Mouse (Mus musculus) spleen, adult 2 months (tissue): Measurements from ENCODE around the gene Fam104a.

Experiments used
- CTCF ChIP-seq: fragments of 200-500 bp; IDR thresholded peaks from 2 replicates; pipeline ENCODE4 v1.5.1; 2011; ENCODE audit warnings: mild to moderate bottlenecking, inconsistent platforms; ENCODE audit not compliant: insufficient read depth, insufficient read length, insufficient replicate concordance; ENCODE audit errors: extremely low read depth
- POLR2A ChIP-seq: fragments of 200-500 bp; IDR thresholded peaks from 2 replicates; pipeline ENCODE4 v1.6.1; 2011; ENCODE audit warnings: low read depth, low read length, inconsistent platforms

DNA sequence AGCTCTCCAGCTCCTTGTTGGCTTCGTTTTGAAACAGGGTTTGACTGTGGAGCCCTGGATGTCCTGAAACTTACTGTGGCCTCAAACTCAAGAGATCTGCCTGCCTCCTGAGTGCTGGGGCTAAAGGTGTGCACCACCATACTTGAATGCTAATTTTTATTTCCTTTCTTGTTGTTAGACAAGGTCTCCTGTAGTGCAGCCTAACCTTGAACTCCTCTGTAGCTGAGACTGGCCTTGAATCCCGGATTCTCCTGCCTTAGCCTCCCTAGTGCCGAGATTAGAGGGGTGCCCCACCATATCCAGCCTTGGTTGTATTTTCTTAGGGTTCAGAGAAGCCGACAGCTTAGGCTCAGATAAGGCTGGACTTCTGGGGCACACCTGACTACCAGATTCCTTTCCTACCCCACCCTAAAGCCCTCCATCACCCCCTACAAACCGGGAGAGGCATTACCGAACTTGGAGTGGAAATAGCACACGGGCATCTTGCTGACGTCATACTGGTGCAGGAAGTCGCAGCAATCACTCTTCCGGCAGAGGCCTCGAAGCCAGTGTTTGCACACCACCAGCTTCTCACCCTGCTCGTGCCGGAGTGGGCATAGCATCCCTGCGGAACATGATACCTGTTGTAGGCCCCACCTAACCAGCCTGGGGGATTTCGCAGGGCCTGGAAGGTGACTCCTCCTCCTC is 22.2 kb upstream of the Fam104a start:
- TF ChIP-seq POLR2A (no peak), CTCF (no peak)
